Mouse (Mus musculus) bone marrow macrophage, adult 2 months (primary cell): ENCODE measurements around the gene Zfand2a. TPM values are rescaled to one million over a fixed set of nuclear protein-coding genes. Genes with fewer than 3 reads are reported as not detected.

ENCODE experiments used
- H3K27ac ChIP-seq: 2 replicates; pipeline ENCODE4 v1.5.1; 2012; ENCODE audit warnings: low read depth, low read length; ENCODE audit not compliant: insufficient read depth
- H3K4me1 ChIP-seq: 2 replicates; pipeline ENCODE4 v1.6.1; 2012; ENCODE audit warnings: low read length; ENCODE audit not compliant: control insufficient read depth, insufficient read depth
- H3K4me3 ChIP-seq: 2 replicates; pipeline ENCODE4 v1.5.1; 2012; ENCODE audit warnings: mild to moderate bottlenecking, low read length, moderate library complexity; ENCODE audit not compliant: insufficient read depth
- CTCF ChIP-seq: IDR thresholded peaks from 2 replicates; pipeline ENCODE4 v1.5.1; 2012; ENCODE audit warnings: low read depth, mild to moderate bottlenecking, low read length, moderate library complexity
- POLR2A ChIP-seq: IDR thresholded peaks from 2 replicates; pipeline ENCODE4 v1.6.1; 2012; ENCODE audit warnings: mild to moderate bottlenecking, low read depth, low read length, borderline replicate concordance
- polyA plus RNA-seq: library from polyadenylated mRNA; stranded (reverse); fragments of >200 nt; gene quantifications from 2 replicates; pipeline ENCODE4 v1.2.4, GENCODE M21; 2012; ENCODE audit not compliant: missing spikeins, insufficient read depth, insufficient read length

Zfand2a gene
- polyA plus RNA-seq, 1 experiment = 38.1 TPM

DNA sequence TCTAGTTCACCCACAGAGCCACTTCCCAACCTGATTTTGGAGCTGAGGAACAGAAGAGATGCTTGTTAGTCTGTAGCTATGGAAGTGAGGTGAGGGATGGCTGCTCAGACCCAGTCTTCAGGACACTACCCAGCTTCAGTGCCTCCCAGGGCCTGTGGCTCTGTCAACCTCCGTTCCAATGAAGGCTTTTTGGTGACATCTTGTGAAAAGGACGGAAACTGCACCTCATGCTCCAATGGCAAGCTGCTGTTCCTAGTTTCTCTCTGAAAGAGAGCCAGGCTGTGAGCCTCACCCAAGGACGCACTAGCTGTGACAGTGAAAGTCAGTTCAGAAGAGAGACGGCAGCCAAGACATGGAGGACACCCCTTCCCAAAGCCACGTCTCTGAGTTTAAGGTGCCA lies 16.4 kb downstream of the Zfand2a start:
- TF ChIP-seq CTCF (no peak), POLR2A (no peak)
- H3K4me3 ChIP-seq = no peak overlapping the region
- H3K4me1 ChIP-seq = peaks cover 35% of the 10 kb centered on the region
- no peak overlapping the region for H3K27ac ChIP-seq

DNA sequence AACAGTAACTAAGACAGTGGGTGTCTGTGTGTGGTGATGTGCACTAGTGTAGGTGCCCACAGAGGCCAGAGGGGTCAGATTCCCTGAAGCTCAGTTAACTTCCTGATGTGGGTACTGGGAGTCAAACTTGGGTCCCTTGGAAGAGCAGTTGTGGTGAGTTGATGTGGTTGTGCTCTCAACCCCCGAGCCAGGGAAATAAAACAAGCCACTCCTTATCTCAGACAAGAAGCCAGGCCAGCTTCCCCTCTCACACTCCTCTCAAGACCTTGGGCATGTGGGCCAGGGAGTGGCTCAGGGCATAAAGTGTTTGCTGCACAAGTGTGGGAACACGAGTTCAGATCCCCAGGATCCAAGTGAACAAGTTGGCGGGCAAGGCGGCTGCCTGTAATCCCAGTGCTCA lies 17.5 kb downstream of the Zfand2a start:
- H3K4me3 ChIP-seq = no peak overlapping the region
- H3K27ac ChIP-seq = peak overlapping the region; percentile 14; the same call in 1 of the 2 replicates
- H3K4me1 ChIP-seq = peaks cover 35% of the 10 kb centered on the region
- TF ChIP-seq CTCF (no peak), POLR2A (no peak)

DNA sequence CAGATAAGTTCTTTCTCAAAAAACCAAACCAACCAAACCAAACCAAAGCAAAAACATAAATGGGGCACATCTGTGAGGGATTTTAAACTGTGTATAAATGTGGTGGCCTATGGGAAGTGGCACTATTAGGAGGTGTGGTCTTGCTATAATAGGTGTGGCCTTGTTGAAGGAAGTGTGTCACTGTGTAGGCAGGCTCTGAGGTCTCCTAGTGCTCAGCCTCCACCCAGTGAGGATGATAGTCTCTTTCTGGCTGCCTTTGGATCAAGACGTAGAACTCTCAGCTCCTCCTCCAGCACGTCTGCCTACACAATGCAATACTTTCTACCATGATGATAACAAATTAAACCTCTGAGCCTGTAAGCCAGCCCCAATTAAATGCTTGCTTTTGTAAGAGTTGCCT lies 18.0 kb downstream of the Zfand2a start:
- no peak for TF ChIP-seq POLR2A
- no peak for TF ChIP-seq CTCF
- Histone ChIP-seq H3K27ac (no peak overlapping the region), H3K4me1 (peaks cover 35% of the 10 kb centered on the region), H3K4me3 (no peak overlapping the region)

- TF ChIP-seq CTCF (no peak), POLR2A (no peak)
- H3K27ac ChIP-seq = peak overlapping the region; percentile 84
- H3K4me3 ChIP-seq = no peak overlapping the region
- H3K4me1 ChIP-seq = peaks cover 27% of the 10 kb centered on the region
Measured at GRCm38 (mm10) chr5:139464874-139465273, 19.5 kb downstream of the Zfand2a start.

DNA sequence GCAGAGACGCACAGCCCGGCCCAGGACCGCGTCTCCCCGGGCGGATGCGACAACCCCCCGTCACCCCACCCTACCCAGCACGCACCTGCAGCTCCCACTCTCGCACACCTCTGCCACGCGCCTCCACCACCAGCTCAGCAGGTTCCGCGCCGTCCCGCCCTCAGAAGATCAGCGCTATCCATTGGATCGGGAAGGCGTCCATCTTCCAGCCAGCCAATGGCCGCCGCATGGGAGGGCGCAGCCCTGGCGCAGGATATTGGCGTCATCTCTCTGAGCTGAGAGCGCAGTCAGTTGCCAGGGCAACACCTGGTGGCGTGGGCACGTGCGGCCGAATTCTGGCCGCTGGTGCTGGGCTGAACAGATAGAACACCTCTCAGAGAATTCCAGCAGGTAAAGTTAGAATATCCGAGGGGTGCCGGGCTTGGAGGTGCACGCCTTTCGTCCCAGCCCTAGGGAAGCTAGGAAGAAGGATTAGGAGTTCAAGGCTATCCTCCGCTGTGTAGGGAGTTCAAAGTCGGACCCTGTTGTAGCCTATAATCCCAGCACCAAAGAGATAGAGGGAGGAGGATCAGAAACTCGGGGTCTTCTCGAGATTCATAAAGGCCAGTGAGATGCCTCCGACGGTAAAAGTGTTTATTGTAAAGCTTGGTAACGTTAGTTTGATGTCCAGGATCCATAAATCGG lies 23.8 kb downstream of the Zfand2a start, which contains the start of gene 3110082I17Rik:
3110082I17Rik (minus strand) TSS at position 144 of the 684 bp plus-strand sequence.
- Histone ChIP-seq H3K4me1 (peaks cover 49% of the 10 kb centered on the region), H3K4me3 (peak within 1 kb of the TSS; percentile 84), H3K27ac (peak within 1 kb of the TSS; percentile 15; the same call in 1 of the 2 replicates)
- TF ChIP-seq POLR2A (no peak), CTCF (no peak)

- Histone ChIP-seq H3K4me3 (peak overlapping the region; percentile 84), H3K27ac (peak overlapping the region; percentile 15; the same call in 1 of the 2 replicates), H3K4me1 (peaks cover 49% of the 10 kb centered on the region)
- TF ChIP-seq CTCF (no peak), POLR2A (no peak)
Measured at GRCm38 (mm10) chr5:139459938-139460337, 24.4 kb downstream of the Zfand2a start.

DNA sequence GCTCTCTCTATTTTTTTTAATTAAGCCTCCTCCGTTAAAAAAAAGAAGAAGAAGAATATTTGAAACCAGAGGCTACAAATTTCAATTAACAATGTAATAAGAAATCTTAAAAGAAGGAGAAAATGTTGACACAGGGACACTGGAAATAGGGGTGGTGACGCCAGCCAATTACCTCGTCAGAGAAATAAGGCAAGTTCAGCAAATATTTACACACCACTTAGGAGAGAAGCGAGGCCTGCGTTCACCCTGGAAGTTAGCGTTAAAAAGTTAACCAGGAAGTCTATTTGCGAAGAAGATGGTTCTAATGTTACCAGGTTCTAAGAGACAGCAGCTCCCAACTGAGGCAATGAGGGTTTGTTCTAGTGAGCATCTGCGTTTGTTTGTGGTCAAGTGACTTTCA lies 27.1 kb downstream of the Zfand2a start:
- TF ChIP-seq POLR2A (no peak), CTCF (no peak)
- H3K27ac ChIP-seq = peak overlapping the region; percentile 89
- H3K4me1 ChIP-seq = peaks cover 53% of the 10 kb centered on the region
- peak overlapping the region; percentile 0; the same call in 1 of the 2 replicates for H3K4me3 ChIP-seq

DNA sequence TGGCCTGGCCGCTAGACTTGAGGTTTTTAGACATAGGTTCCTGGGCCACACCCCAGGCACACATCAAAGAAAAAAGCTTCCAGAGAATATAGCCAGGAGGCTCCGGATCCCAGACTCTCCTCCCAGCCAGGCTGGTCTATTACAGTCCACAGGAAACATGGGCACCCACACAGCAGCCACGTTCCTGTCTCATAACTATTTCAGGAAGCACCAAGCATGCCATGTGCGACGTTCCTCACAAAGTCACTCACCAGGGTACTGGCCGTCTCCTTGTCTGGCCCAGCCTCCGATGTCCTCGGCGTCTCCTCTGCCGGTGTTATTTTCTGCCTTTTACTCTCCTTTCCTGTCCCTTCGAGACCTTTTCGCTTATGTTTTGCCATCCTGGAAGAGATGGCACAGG lies 29.2 kb downstream of the Zfand2a start:
- H3K27ac ChIP-seq = peak overlapping the region; percentile 89; the same call in 1 of the 2 replicates
- no peak for TF ChIP-seq CTCF
- TF ChIP-seq POLR2A = no peak
- H3K4me3 ChIP-seq = no peak overlapping the region

DNA sequence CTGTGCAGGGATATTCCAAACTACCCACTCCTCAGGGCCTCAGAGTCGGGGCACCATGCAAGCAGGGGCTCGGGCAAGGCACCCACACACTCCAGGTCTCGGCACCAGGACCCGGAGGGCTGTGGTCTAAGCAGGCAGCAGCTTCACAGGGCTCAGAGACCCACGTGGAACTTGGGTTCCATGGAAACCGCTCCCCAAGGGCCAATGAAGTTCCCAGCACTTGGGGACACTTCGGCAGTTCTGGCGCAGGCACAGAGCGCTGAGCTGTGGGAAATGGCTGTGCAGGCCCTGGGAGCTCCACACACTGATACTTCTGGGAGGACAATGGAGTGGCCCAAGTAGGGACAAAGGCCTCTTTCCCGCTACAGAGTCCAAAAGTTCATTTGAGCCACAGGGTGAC lies 31.3 kb downstream of the Zfand2a start:
- TF ChIP-seq CTCF (no peak), POLR2A (no peak)
- H3K4me1 ChIP-seq = peaks cover 61% of the 10 kb centered on the region
- no peak overlapping the region for H3K4me3 ChIP-seq
- H3K27ac ChIP-seq = no peak overlapping the region; the same call in 1 of the 2 replicates

More for the DNA sequence above, 29.2 kb downstream of the Zfand2a start:
- peaks cover 53% of the 10 kb centered on the region for H3K4me1 ChIP-seq

GRCm38 (mm10) chr5:139449926-139450325 lies 34.4 kb downstream of the Zfand2a start:
- Histone ChIP-seq H3K4me3 (no peak overlapping the region), H3K27ac (peak overlapping the region; percentile 51), H3K4me1 (peaks cover 34% of the 10 kb centered on the region)
- no peak for TF ChIP-seq POLR2A
- no peak for TF ChIP-seq CTCF
